Mouse (Mus musculus) liver, postnatal 0 days (tissue): Measurements from ENCODE around the gene Dcbld2.

Source experiments
- CTCF ChIP-seq: sonication (generic); IDR thresholded peaks from 2 replicates; pipeline ENCODE4 v1.5.1; 2016; ENCODE audit warnings: antibody characterized with exemption, low read depth
- EP300 ChIP-seq: IDR thresholded peaks from 2 replicates; pipeline ENCODE4 v1.6.1; 2016; ENCODE audit warnings: antibody characterized with exemption, low read depth, mild to moderate bottlenecking

- TF ChIP-seq CTCF (no peak), EP300 (no peak)
Observed at GRCm38 (mm10) chr16:58462519-58462918, 54.3 kb downstream of the Dcbld2 start.
